ENCODE assay signal across 8 mouse cellular contexts in genomic region chr4:116017300-116017901, GRCm38 (mm10). TPM values are rescaled to one million over a fixed set of nuclear protein-coding genes. Genes with fewer than 3 reads are reported as not detected.
DNase-seq lines count a peak whose midpoint lies in the region; ATAC-seq and TF ChIP-seq lines count a peak whose summit lies in the region.

No protein-coding gene starts in this region.

- H3K27ac ChIP-seq in bone marrow, adult 2 months (ENCODE audit: control insufficient read depth, insufficient read depth, low read depth, low read length, poor library complexity), result peak overlapping the region; percentile 48; the same call in 1 of the 2 replicates
- no peak overlapping the region for H3K27ac ChIP-seq in embryonic fibroblast, embryonic 13.5 days (ENCODE audit: insufficient read depth, low read length)
- H3K27ac ChIP-seq in heart, embryonic 13.5 days (replicated peaks), result no peak overlapping the region
- 0 out of 2 replicates have a peak overlapping the region, but pooled peaks have one; percentile 47 for H3K27ac ChIP-seq in kidney, postnatal 0 days
- H3K27ac ChIP-seq in liver, embryonic 13.5 days, result no peak overlapping the region
- peak overlapping the region; percentile 54; the same call in 1 of the 2 replicates for H3K27ac ChIP-seq in stomach, embryonic 15.5 days

- no peak for TF ChIP-seq POLR2A in bone marrow, adult 2 months (IDR thresholded peaks at IDR 0.05; ENCODE audit: borderline replicate concordance, control insufficient read depth, low read depth, low read length)
- TF ChIP-seq POLR2A in embryonic fibroblast, embryonic 13.5 days (IDR thresholded peaks at IDR 0.05; ENCODE audit: low read depth, low read length), result no peak

- peak overlapping the region; percentile 99 for H3K4me2 ChIP-seq in heart, embryonic 13.5 days
- peak overlapping the region; percentile 97 for H3K4me2 ChIP-seq in kidney, postnatal 0 days (ENCODE audit: low read length)
- H3K4me2 ChIP-seq in liver, embryonic 13.5 days, result peak overlapping the region; percentile 70
- H3K4me2 ChIP-seq in stomach, embryonic 15.5 days, result peak overlapping the region; percentile 98

- no peaks in the 10 kb centered on the region; the same call in 1 of the 2 replicates for H3K4me1 ChIP-seq in bone marrow, adult 2 months (ENCODE audit: control insufficient read depth, insufficient read depth, low read length)
- no peaks in the 10 kb centered on the region for H3K4me1 ChIP-seq in embryonic fibroblast, embryonic 13.5 days (ENCODE audit: control insufficient read depth, insufficient read depth, low read length)
- peaks cover 11% of the 10 kb centered on the region for H3K4me1 ChIP-seq in heart, embryonic 13.5 days
- H3K4me1 ChIP-seq in kidney, postnatal 0 days (replicated peaks; ENCODE audit: insufficient read depth, low read length), result no peaks in the 10 kb centered on the region; the same call in 1 of the 2 replicates
- H3K4me1 ChIP-seq in liver, embryonic 13.5 days (replicated peaks), result peaks cover 15% of the 10 kb centered on the region
- H3K4me1 ChIP-seq in stomach, embryonic 15.5 days, result peaks cover 5% of the 10 kb centered on the region

- no peak for TF ChIP-seq CTCF in bone marrow, adult 2 months (IDR thresholded peaks at IDR 0.05; ENCODE audit: control insufficient read depth, insufficient read depth, low read length)
- no peak for TF ChIP-seq CTCF in embryonic fibroblast, embryonic 13.5 days (IDR thresholded peaks at IDR 0.05; ENCODE audit: borderline replicate concordance, insufficient read depth, low read length)
- TF ChIP-seq CTCF in kidney, postnatal 0 days (IDR thresholded peaks at IDR 0.05; ENCODE audit: low read depth), result no peak

- no peaks in the 10 kb centered on the region for H3K36me3 ChIP-seq in heart, embryonic 13.5 days
- H3K36me3 ChIP-seq in kidney, postnatal 0 days (ENCODE audit: insufficient read depth, low read length), result no peaks in the 10 kb centered on the region
- H3K36me3 ChIP-seq in liver, embryonic 13.5 days, result no peaks in the 10 kb centered on the region
- no peaks in the 10 kb centered on the region for H3K36me3 ChIP-seq in stomach, embryonic 15.5 days

- peak overlapping the region; percentile 81 for H3K9ac ChIP-seq in heart, embryonic 13.5 days
- H3K9ac ChIP-seq in kidney, postnatal 0 days (ENCODE audit: low read depth, low read length), result peak overlapping the region; percentile 59
- peak overlapping the region; percentile 57 for H3K9ac ChIP-seq in liver, embryonic 13.5 days
- H3K9ac ChIP-seq in stomach, embryonic 15.5 days, result peak overlapping the region; percentile 54

- peak overlapping the region; percentile 68 for H3K4me3 ChIP-seq in bone marrow, adult 2 months (replicated peaks; ENCODE audit: control insufficient read depth, low read depth, low read length)
- peak overlapping the region; percentile 44 for H3K4me3 ChIP-seq in embryonic fibroblast, embryonic 13.5 days (ENCODE audit: insufficient read depth, low read length)
- H3K4me3 ChIP-seq in heart, embryonic 13.5 days, result peak overlapping the region; percentile 71
- peak overlapping the region; percentile 60 for H3K4me3 ChIP-seq in kidney, postnatal 0 days (replicated peaks; ENCODE audit: low read depth, low read length)
- H3K4me3 ChIP-seq in liver, embryonic 13.5 days (replicated peaks), result peak overlapping the region; percentile 60
- peak overlapping the region; percentile 67 for H3K4me3 ChIP-seq in stomach, embryonic 15.5 days (replicated peaks)

- peak; percentile 56 to 61 for DNase-seq in B cell, adult 2 months
- peak; percentile 72 for DNase-seq in kidney, postnatal 0 days (ENCODE audit: low spot score)
- DNase-seq in liver, embryonic 13.5 days, result peak; percentile 28
- DNase-seq in neural tube, embryonic 10.5 days (ENCODE audit: extremely low spot score, low spot score), result peak; percentile 87

- WGBS in bone marrow, adult 2 months, result under 1% methylated on average over 60 of the region's 60 CpGs
- under 1% methylated on average over 60 of the region's 60 CpGs for WGBS in heart, embryonic 13.5 days
- under 1% methylated on average over 60 of the region's 60 CpGs for WGBS in kidney, postnatal 0 days
- WGBS in liver, embryonic 13.5 days (ENCODE audit: insufficient replicate concordance), result under 1% methylated on average over 60 of the region's 60 CpGs
- under 1% methylated on average over 60 of the region's 60 CpGs for WGBS in stomach, embryonic 15.5 days

- peaks cover 83% of the 10 kb centered on the region for H3K27me3 ChIP-seq in heart, embryonic 13.5 days (replicated peaks)
- H3K27me3 ChIP-seq in kidney, postnatal 0 days (ENCODE audit: insufficient read depth, low read length), result peaks cover 12% of the 10 kb centered on the region; the same call in 1 of the 2 replicates
- peaks cover 69% of the 10 kb centered on the region for H3K27me3 ChIP-seq in liver, embryonic 13.5 days
- peaks cover 34% of the 10 kb centered on the region for H3K27me3 ChIP-seq in stomach, embryonic 15.5 days (replicated peaks)

- ATAC-seq in heart, embryonic 13.5 days (ENCODE audit: extremely low read depth, insufficient number of reproducible peaks, low FRiP score, low TSS enrichment), result no peak
- peak; percentile 83 for ATAC-seq in kidney, postnatal 0 days (replicated peaks; ENCODE audit: low FRiP score, low read depth)
- ATAC-seq in liver, embryonic 13.5 days (ENCODE audit: low read depth), result peak; percentile 73
- ATAC-seq in stomach, embryonic 15.5 days (ENCODE audit: insufficient read depth, low FRiP score, low read depth), result peak; percentile 86

- H3K9me3 ChIP-seq in heart, embryonic 13.5 days, result no peaks in the 10 kb centered on the region
- H3K9me3 ChIP-seq in kidney, postnatal 0 days (replicated peaks; ENCODE audit: low read length), result no peaks in the 10 kb centered on the region
- H3K9me3 ChIP-seq in liver, embryonic 13.5 days (replicated peaks), result no peaks in the 10 kb centered on the region
- H3K9me3 ChIP-seq in stomach, embryonic 15.5 days, result no peaks in the 10 kb centered on the region

RNA-seq across cellular contexts. Expression of gene Faah, which starts 0.3 kb away (rescaled TPM):
- 1.3 and 5.1 TPM in 2 replicates for polyA plus RNA-seq in bone marrow, adult 2 months (2011; ENCODE audit: insufficient read depth, insufficient read length, low replicate concordance, missing spikeins)
- polyA plus RNA-seq in embryonic fibroblast, embryonic 13.5 days (2011; ENCODE audit: insufficient read length, low read depth, missing spikeins), result not detected in 2 replicates
- polyA plus RNA-seq in heart, embryonic 13.5 days (2015; fragmentation: Nextera tagmentation; extraction: Ambion mirVana), result 1.9 and 2.1 TPM in 2 replicates
- 13.8 and 16.9 TPM in 2 replicates for polyA plus RNA-seq in kidney, postnatal 0 days (2015; fragmentation: Nextera tagmentation; extraction: Ambion mirVana)
- 4.9 and 5.1 TPM in 2 replicates for polyA plus RNA-seq in liver, embryonic 13.5 days (2015; fragmentation: Nextera tagmentation; extraction: Ambion mirVana)
- 14.8 and 19.8 TPM in 2 replicates for polyA plus RNA-seq in stomach, embryonic 15.5 days (2015; fragmentation: Nextera tagmentation; extraction: Ambion mirVana)

RNA-seq across cellular contexts. Expression of gene Nsun4, which starts 36.3 kb away (rescaled TPM):
- polyA plus RNA-seq in bone marrow, adult 2 months (2011; ENCODE audit: insufficient read depth, insufficient read length, low replicate concordance, missing spikeins), result 5.8 and 13.0 TPM in 2 replicates
- 13.0 and 17.6 TPM in 2 replicates for polyA plus RNA-seq in embryonic fibroblast, embryonic 13.5 days (2011; ENCODE audit: insufficient read length, low read depth, missing spikeins)
- 24.9 and 25.3 TPM in 2 replicates for polyA plus RNA-seq in heart, embryonic 13.5 days (2015; fragmentation: Nextera tagmentation; extraction: Ambion mirVana)
- polyA plus RNA-seq in kidney, postnatal 0 days (2015; fragmentation: Nextera tagmentation; extraction: Ambion mirVana), result 18.7 and 22.2 TPM in 2 replicates
- polyA plus RNA-seq in liver, embryonic 13.5 days (2015; fragmentation: Nextera tagmentation; extraction: Ambion mirVana), result 9.4 and 11.2 TPM in 2 replicates
- polyA plus RNA-seq in stomach, embryonic 15.5 days (2015; fragmentation: Nextera tagmentation; extraction: Ambion mirVana), result 19.8 and 21.0 TPM in 2 replicates

RNA-seq across cellular contexts. Expression of gene Uqcrh, which starts 57.5 kb away (rescaled TPM):
- 449 and 551 TPM in 2 replicates for polyA plus RNA-seq in bone marrow, adult 2 months (2011; ENCODE audit: insufficient read depth, insufficient read length, low replicate concordance, missing spikeins)
- 360 and 404 TPM in 2 replicates for polyA plus RNA-seq in embryonic fibroblast, embryonic 13.5 days (2011; ENCODE audit: insufficient read length, low read depth, missing spikeins)
- 925 and 1,094 TPM in 2 replicates for polyA plus RNA-seq in heart, embryonic 13.5 days (2015; fragmentation: Nextera tagmentation; extraction: Ambion mirVana)
- polyA plus RNA-seq in kidney, postnatal 0 days (2015; fragmentation: Nextera tagmentation; extraction: Ambion mirVana), result 825 and 954 TPM in 2 replicates
- 366 and 368 TPM in 2 replicates for polyA plus RNA-seq in liver, embryonic 13.5 days (2015; fragmentation: Nextera tagmentation; extraction: Ambion mirVana)
- polyA plus RNA-seq in stomach, embryonic 15.5 days (2015; fragmentation: Nextera tagmentation; extraction: Ambion mirVana), result 541 and 546 TPM in 2 replicates

RNA-seq across cellular contexts. Expression of gene Lrrc41, which starts 57.7 kb away (rescaled TPM):
- 8.2 and 11.4 TPM in 2 replicates for polyA plus RNA-seq in bone marrow, adult 2 months (2011; ENCODE audit: insufficient read depth, insufficient read length, low replicate concordance, missing spikeins)
- polyA plus RNA-seq in embryonic fibroblast, embryonic 13.5 days (2011; ENCODE audit: insufficient read length, low read depth, missing spikeins), result 71.6 and 81.9 TPM in 2 replicates
- 49.5 and 52.2 TPM in 2 replicates for polyA plus RNA-seq in heart, embryonic 13.5 days (2015; fragmentation: Nextera tagmentation; extraction: Ambion mirVana)
- polyA plus RNA-seq in kidney, postnatal 0 days (2015; fragmentation: Nextera tagmentation; extraction: Ambion mirVana), result 62.6 and 65.1 TPM in 2 replicates
- 28.5 and 32.5 TPM in 2 replicates for polyA plus RNA-seq in liver, embryonic 13.5 days (2015; fragmentation: Nextera tagmentation; extraction: Ambion mirVana)
- 65.3 and 68.0 TPM in 2 replicates for polyA plus RNA-seq in stomach, embryonic 15.5 days (2015; fragmentation: Nextera tagmentation; extraction: Ambion mirVana)

Comparison
In these comparisons a context has a peak if more than half of its experiments do, and no peak if none do; other contexts are left out.
1. DNase-seq: peak in every context shown above with its lines; median percentile 87 in neural tube, embryonic 10.5 days; 72 in kidney, postnatal 0 days; 58 in B cell, adult 2 months; 28 in liver, embryonic 13.5 days.
2. H3K27ac ChIP-seq: peak in bone marrow, adult 2 months (single experiment), kidney, postnatal 0 days (single experiment) and stomach, embryonic 15.5 days (single experiment); none in embryonic fibroblast, embryonic 13.5 days (single experiment), heart, embryonic 13.5 days (single experiment) and liver, embryonic 13.5 days (single experiment).
3. Peak in every context shown above with its lines, with median percentiles within 50 percentile points of each other: H3K4me3 ChIP-seq, H3K4me2 ChIP-seq and H3K9ac ChIP-seq.